In the genomic region with DNA sequence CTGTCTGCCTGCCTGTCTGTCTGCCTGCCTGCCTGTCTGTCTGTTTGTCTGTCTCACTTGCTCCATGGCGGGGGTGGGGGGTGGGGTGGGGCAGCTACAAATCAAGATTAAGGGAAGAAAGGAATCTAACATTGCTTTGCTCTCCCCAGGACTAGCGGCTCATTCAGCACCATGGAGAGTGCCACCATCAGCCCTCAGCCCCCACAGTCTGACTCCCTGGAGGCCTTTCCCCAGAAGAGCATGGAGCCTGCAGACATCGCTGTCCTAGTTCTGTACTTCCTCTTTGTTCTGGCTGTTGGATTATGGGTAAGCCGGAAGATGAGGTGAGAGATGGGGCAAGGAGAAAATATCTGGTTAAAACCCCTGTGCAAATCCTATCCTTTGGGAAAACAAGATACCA, we compare ENCODE assay signal across 10 mouse cellular contexts. TPM values are rescaled to one million over a fixed set of nuclear protein-coding genes. Genes with fewer than 3 reads are reported as not detected.
DNase-seq lines count a peak whose midpoint lies in the region; ATAC-seq and TF ChIP-seq lines count a peak whose summit lies in the region.
"Had no signal": no experiment of that assay in that cellular context is flagged by ENCODE, and none has a peak within 500 bp of the region (broad histone marks: within the 10 kb centered on the region; RNA-seq: fewer than 3 reads in every experiment).

No protein-coding gene starts in this region.

- no peak overlapping the region for H3K9ac ChIP-seq in hindbrain, embryonic 16.5 days (ENCODE audit: low read depth, low read length)
- H3K9ac ChIP-seq in kidney, embryonic 15.5 days: no peak overlapping the region

- H3K27me3 ChIP-seq in hindbrain, embryonic 10.5 days (ENCODE audit: insufficient read depth, poor library complexity, severe bottlenecking): no peaks in the 10 kb centered on the region
- H3K27me3 ChIP-seq in hindbrain, embryonic 16.5 days (replicated peaks; ENCODE audit: control insufficient read depth, insufficient read depth, low read length): no peaks in the 10 kb centered on the region
- H3K27me3 ChIP-seq in kidney, embryonic 15.5 days: no peaks in the 10 kb centered on the region
- H3K27me3 ChIP-seq in cerebellum, adult 2 months (ENCODE audit: control insufficient read depth, insufficient read depth, low read length): no peaks in the 10 kb centered on the region
- H3K27me3 ChIP-seq: megakaryocyte, embryonic 14.5 days had no signal

- WGBS in hindbrain, embryonic 10.5 days: 29% methylated on average over 4 of the region's 4 CpGs
- 35% methylated on average over 4 of the region's 4 CpGs for WGBS in hindbrain, embryonic 16.5 days
- 23% methylated on average over 4 of the region's 4 CpGs for WGBS in kidney, embryonic 15.5 days
- WGBS in cerebellum, adult 2 months: 39% methylated on average over 4 of the region's 4 CpGs

- DNase-seq in hindbrain, embryonic 10.5 days (ENCODE audit: low spot score): peak; percentile 36
- DNase-seq in 3T3-L1 (ENCODE audit: low read depth, low spot score) (peak; percentile 40), NIH3T3 (ENCODE audit: low read depth) (peak; percentile 64)
- no peak for DNase-seq in layer of hippocampus, postnatal 14 days (ENCODE audit: low spot score in 2 of 2)
- DNase-seq in cerebellum, adult 2 months: no peak

- H3K36me3 ChIP-seq in hindbrain, embryonic 10.5 days: no peaks in the 10 kb centered on the region
- H3K36me3 ChIP-seq in hindbrain, embryonic 16.5 days (ENCODE audit: control insufficient read depth, insufficient read depth, low read length): no peaks in the 10 kb centered on the region
- no peaks in the 10 kb centered on the region for H3K36me3 ChIP-seq in kidney, embryonic 15.5 days

- no peaks in the 10 kb centered on the region for H3K9me3 ChIP-seq in hindbrain, embryonic 10.5 days
- no peaks in the 10 kb centered on the region for H3K9me3 ChIP-seq in hindbrain, embryonic 16.5 days (ENCODE audit: control insufficient read depth, low read length)
- H3K9me3 ChIP-seq in kidney, embryonic 15.5 days (replicated peaks): no peaks in the 10 kb centered on the region
- H3K9me3 ChIP-seq: megakaryocyte, embryonic 14.5 days had no signal

- ATAC-seq in hindbrain, embryonic 16.5 days: no peak
- ATAC-seq in granulocyte monocyte progenitor cell, adult 5-6 weeks (replicated peaks; ENCODE audit: poor library complexity, severe bottlenecking): peak; percentile 90
- no peak for ATAC-seq in kidney, embryonic 15.5 days (replicated peaks; ENCODE audit: low FRiP score)
- ATAC-seq: activated CD4-positive, CD25-positive, alpha-beta regulatory T cell, adult 4 months had no signal

- H3K4me2 ChIP-seq in hindbrain, embryonic 16.5 days (ENCODE audit: low read length): no peak overlapping the region
- H3K4me2 ChIP-seq in kidney, embryonic 15.5 days: no peak overlapping the region

- H3K4me3 ChIP-seq in hindbrain, embryonic 10.5 days: no peak overlapping the region
- no peak overlapping the region for H3K4me3 ChIP-seq in hindbrain, embryonic 16.5 days (ENCODE audit: low read length)
- no peak overlapping the region for H3K4me3 ChIP-seq in kidney, embryonic 15.5 days (replicated peaks)
- H3K4me3 ChIP-seq in cerebellum, adult 2 months (replicated peaks; ENCODE audit: insufficient read depth, low read depth, low read length): no peak overlapping the region
- H3K4me3 ChIP-seq: megakaryocyte, embryonic 14.5 days had no signal

- peaks cover 5% of the 10 kb centered on the region for H3K4me1 ChIP-seq in hindbrain, embryonic 10.5 days (replicated peaks)
- H3K4me1 ChIP-seq in hindbrain, embryonic 16.5 days (ENCODE audit: control insufficient read depth, insufficient read depth, low read depth, low read length): peaks cover 5% of the 10 kb centered on the region; the same call in 1 of the 2 replicates
- no peaks in the 10 kb centered on the region for H3K4me1 ChIP-seq in kidney, embryonic 15.5 days
- H3K4me1 ChIP-seq in cerebellum, adult 2 months (ENCODE audit: control insufficient read depth, insufficient read depth, low read length): no peaks in the 10 kb centered on the region

- H3K27ac ChIP-seq in hindbrain, embryonic 10.5 days: no peak overlapping the region
- no peak overlapping the region for H3K27ac ChIP-seq in hindbrain, embryonic 16.5 days (ENCODE audit: low read depth, low read length)
- H3K27ac ChIP-seq in kidney, embryonic 15.5 days: no peak overlapping the region
- no peak overlapping the region for H3K27ac ChIP-seq in cerebellum, adult 2 months (ENCODE audit: insufficient read depth, low read length)

- TF ChIP-seq CTCF in cerebellum, adult 2 months (IDR thresholded peaks at IDR 0.05; ENCODE audit: borderline replicate concordance, insufficient read depth, low read depth, low read length): no peak

- no peak for TF ChIP-seq POLR2A in cerebellum, adult 2 months (IDR thresholded peaks at IDR 0.05; ENCODE audit: borderline replicate concordance, insufficient read depth, low read length)

RNA-seq across cellular contexts. Expression of a gene that starts 20.9 kb away (rescaled TPM):
- polyA plus RNA-seq in hindbrain, embryonic 10.5 days (2016; fragmentation: Nextera tagmentation; extraction: Ambion mirVana): 0.08 and 0.34 TPM in 2 replicates
- polyA plus RNA-seq in hindbrain, embryonic 16.5 days (2015; fragmentation: Nextera tagmentation; extraction: Ambion mirVana): 0.32 and 0.50 TPM in 2 replicates
- 3.4 and 8.1 TPM in 2 replicates for total RNA-seq in granulocyte monocyte progenitor cell, adult 5-6 weeks (2014; fragmentation: Nextera tagmentation)
- 1.0 and 21.1 TPM in 2 replicates for total RNA-seq in granulocyte monocyte progenitor cell, adult 5-6 weeks (2017)
- under 1 TPM; 0.16 to 0.19 TPM for total RNA-seq in layer of hippocampus, postnatal 14 days (2021)
- 2.5 and 3.1 TPM in 2 replicates for polyA plus RNA-seq in kidney, embryonic 15.5 days (2015; fragmentation: Nextera tagmentation; extraction: Ambion mirVana)
- polyA plus RNA-seq in cerebellum, adult 2 months (2012; rRNA removed): 3.1 and 4.6 TPM in 2 replicates

Comparison
In these comparisons a context has a peak if more than half of its experiments do, and no peak if none do; other contexts are left out.
1. DNase-seq: peak in hindbrain, embryonic 10.5 days (single experiment), 3T3-L1 (single experiment) and NIH3T3 (single experiment); none in layer of hippocampus, postnatal 14 days (0 of 2) and cerebellum, adult 2 months (0 of 2).